Mouse (Mus musculus) thymus, adult 2 months (tissue): ENCODE data around the gene Ubtd1. TPM values are rescaled to one million over a fixed set of nuclear protein-coding genes. Genes with fewer than 3 reads are reported as not detected.

Experiments used
- DNase-seq: peaks from one replicate; pipeline ENCODE4 v3.0.0; 2021
- H3K27ac ChIP-seq: fragments of 200-500 bp; 2 replicates; pipeline ENCODE4 v1.5.1; 2012; ENCODE audit warnings: low read length, control low read depth; ENCODE audit not compliant: control insufficient read depth, insufficient read depth
- H3K27me3 ChIP-seq: fragments of 200-500 bp; 2 replicates; pipeline ENCODE4 v1.6.1; 2012; ENCODE audit warnings: mild to moderate bottlenecking, low read length, moderate library complexity, mixed read lengths; ENCODE audit not compliant: control insufficient read depth, insufficient read depth
- H3K36me3 ChIP-seq: fragments of 200-500 bp; 2 replicates; pipeline ENCODE4 v1.6.1; 2012; ENCODE audit warnings: mild to moderate bottlenecking, low read length, moderate library complexity; ENCODE audit not compliant: control insufficient read depth, insufficient read depth
- H3K4me1 ChIP-seq: fragments of 200-500 bp; replicated peaks from 2 replicates; pipeline ENCODE4 v1.6.1; 2012; ENCODE audit warnings: low read length; ENCODE audit not compliant: control insufficient read depth, insufficient read depth
- H3K4me3 ChIP-seq: fragments of 200-500 bp; 2 replicates; pipeline ENCODE4 v1.5.1; 2012; ENCODE audit warnings: mild to moderate bottlenecking, low read length, control low read depth, moderate library complexity; ENCODE audit not compliant: control insufficient read depth, insufficient read depth
- CTCF ChIP-seq: fragments of 200-500 bp; IDR thresholded peaks from 2 replicates; pipeline ENCODE4 v1.5.1; 2012; ENCODE audit warnings: mild to moderate bottlenecking, control low read depth, low read length, moderate library complexity, borderline replicate concordance; ENCODE audit not compliant: control insufficient read depth, poor library complexity, insufficient read depth; ENCODE audit errors: extremely low read depth
- POLR2A ChIP-seq: fragments of 200-500 bp; IDR thresholded peaks from 2 replicates; pipeline ENCODE4 v1.6.1; 2012; ENCODE audit warnings: mild to moderate bottlenecking, low read length, control low read depth, moderate library complexity; ENCODE audit not compliant: control insufficient read depth, poor library complexity, insufficient read depth; ENCODE audit errors: extremely low read depth
- WGBS: fragments of 180-500 bp; shearing (Covaris S2); methylation state at CpG from one replicate; pipeline ENCODE4 v1.1.7; 2018; 5-methylcytosine and 5-hydroxymethylcytosine counted together
- polyA plus RNA-seq: library from polyadenylated mRNA; depleted of rRNA; stranded (reverse); fragments of >200 nt; gene quantifications from 2 replicates; pipeline ENCODE4 v1.2.3, GENCODE M21; 2012

Gene Ubtd1
- polyA plus RNA-seq, 1 experiment = 36.9 TPM

GRCm38 (mm10) chr19:42016251-42016650 is 34.7 kb downstream of the Ubtd1 start:
- TF ChIP-seq POLR2A = no peak
- TF ChIP-seq CTCF = no peak
- H3K4me1 ChIP-seq = peaks cover 31% of the 10 kb centered on the region
- 86% methylated on average over 4 of the region's 4 CpGs for WGBS
- H3K27ac ChIP-seq = no peak overlapping the region
- H3K4me3 ChIP-seq = no peak overlapping the region
- H3K36me3 ChIP-seq = no peaks in the 10 kb centered on the region
- no peak for DNase-seq
- no peaks in the 10 kb centered on the region for H3K27me3 ChIP-seq

DNA sequence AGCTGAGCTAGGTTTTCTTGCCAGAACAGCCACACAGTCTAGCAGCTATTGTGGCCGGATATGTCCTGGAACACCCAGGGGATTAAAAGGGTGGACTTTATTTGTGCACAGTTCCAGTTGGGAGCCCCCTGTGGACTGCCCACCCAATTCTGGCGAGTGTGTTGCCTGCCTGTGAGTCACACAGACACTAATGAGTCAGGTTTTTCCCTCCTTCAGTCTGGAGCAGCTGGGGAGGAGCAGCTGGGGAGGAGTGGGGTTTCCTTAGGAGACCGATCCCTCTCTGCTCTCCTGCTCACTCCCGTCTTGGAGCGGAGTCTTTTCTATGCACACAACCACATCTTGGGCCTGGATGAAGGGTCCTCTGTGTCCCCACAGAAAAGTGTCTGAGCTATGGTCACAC is 35.3 kb downstream of the Ubtd1 start:
- Histone ChIP-seq H3K4me1 (peaks cover 30% of the 10 kb centered on the region), H3K36me3 (no peaks in the 10 kb centered on the region), H3K27me3 (no peaks in the 10 kb centered on the region), H3K4me3 (no peak overlapping the region), H3K27ac (no peak overlapping the region)
- 93% methylated on average over 5 of the region's 5 CpGs for WGBS
- TF ChIP-seq POLR2A = no peak
- TF ChIP-seq CTCF = no peak
- no peak for DNase-seq

DNA sequence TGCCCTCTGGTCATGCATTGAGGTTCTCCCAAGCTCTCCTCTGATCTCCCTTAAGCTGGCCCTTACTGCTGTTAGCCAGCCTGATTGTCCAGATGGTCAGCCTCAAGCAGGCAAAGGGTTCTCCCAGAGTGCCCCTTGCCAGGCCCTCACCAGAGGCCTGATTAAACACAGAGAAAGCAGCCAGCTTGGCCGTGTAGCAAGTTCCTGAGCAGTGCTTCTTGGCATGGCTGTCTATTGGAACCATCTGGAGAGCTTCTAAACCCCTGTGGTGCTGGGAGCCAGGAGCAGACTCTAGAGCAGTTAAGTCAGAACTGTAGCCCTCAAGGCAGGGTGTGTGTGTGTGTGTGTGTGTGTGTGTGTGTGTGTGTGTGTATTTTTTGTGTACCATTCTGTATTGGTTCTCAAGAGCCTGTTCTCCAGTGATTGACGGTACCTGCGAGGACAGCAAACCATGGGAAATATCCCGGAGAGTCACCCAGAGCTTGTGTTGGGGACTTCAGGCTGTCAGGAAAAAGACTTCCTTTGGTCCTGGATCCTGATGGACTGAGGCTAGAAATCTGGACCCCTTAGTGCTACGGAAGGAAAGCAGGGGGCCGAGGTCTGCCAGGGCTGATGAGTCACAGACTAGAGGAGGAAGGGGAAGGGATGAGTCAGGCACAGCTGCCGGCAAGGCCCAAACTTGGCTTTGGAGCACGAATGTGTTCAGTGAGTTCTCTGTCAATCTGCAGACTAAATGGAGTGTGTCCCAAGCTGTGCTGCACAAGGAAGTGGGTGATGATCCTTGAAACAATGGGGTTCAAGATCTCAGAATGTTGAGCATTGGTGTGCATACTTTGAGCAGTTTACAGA is 36.1 kb downstream of the Ubtd1 start:
- H3K4me3 ChIP-seq = no peak overlapping the region
- DNase-seq = no peak
- H3K4me1 ChIP-seq = peaks cover 25% of the 10 kb centered on the region
- no peaks in the 10 kb centered on the region for H3K36me3 ChIP-seq
- no peak overlapping the region; the same call in 1 of the 2 replicates for H3K27ac ChIP-seq
- H3K27me3 ChIP-seq = no peaks in the 10 kb centered on the region
- WGBS = 74% methylated on average over 8 of the region's 8 CpGs
- no peak for TF ChIP-seq CTCF
- TF ChIP-seq POLR2A = no peak

DNA sequence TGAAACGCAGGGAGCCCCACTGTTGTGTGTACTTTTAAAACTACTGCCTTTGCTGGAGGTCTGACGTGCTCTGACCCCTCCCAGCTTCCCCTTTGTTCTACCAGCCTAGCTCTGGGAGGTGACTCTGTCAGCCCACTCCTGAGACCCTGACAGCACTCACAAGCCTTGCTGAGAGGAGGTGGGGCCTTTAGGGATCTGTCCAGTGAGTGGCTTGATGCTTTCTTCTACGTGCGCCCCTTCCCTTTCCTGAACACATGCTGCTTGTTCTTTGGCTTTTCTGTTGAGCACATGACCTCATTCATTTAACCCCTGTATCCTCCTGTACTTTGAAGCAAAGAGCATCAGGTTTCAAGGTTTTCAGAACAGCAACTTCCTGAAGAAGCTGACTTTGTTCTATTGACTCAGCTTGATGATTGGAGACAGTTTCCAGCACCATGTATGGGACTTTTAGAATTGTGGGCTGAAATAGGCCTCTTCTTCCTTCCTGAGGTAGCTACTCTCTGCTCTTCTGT is 37.5 kb downstream of the Ubtd1 start:
- Histone ChIP-seq H3K4me1 (peaks cover 28% of the 10 kb centered on the region), H3K36me3 (no peaks in the 10 kb centered on the region), H3K27me3 (no peaks in the 10 kb centered on the region), H3K4me3 (no peak overlapping the region), H3K27ac (peak overlapping the region; percentile 91)
- peak; percentile 33 for DNase-seq
- TF ChIP-seq CTCF (no peak), POLR2A (no peak)
- WGBS = 11% methylated on average over 4 of the region's 4 CpGs

DNA sequence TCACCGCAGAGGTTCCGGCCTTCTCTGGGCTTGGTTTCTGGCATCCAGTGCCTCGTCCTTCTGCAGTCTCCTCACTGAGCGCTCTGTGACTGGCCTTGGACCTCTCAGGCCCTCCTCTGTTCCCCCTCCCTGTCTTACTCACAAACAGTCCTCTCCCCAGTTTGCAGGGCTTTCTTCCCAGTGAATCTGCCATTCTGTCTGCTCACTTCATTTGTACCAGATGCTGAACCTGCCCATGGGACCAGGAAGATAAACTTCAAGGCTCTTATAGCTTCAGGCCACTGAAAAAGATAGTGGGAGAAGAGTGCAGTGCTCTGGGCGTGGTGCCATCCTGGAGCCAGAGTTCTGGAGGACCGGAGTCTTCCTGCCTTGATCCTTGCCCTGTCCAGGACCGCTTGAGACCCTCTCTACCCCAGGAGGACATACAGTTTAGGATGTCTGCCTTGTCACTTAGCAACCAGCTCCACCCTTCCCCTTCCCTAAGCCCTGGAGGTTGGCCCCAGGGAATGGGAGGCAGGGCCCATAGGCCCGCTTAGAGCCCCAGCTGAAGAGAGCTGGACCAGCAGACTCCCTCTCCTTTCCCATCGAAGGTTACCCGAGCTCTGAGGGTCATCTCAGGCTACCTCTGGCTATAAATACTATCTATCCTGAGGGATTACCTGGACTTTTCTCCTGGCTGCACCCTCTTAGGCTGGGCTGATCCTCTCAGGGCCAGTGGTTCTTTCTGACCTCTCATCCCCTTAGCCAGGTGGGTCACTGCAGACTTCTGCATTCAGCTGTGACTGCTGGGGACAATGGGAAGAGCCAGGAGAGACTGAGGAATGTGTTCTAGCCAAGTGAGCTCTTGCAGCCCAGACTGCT is 40.3 kb downstream of the Ubtd1 start:
- Histone ChIP-seq H3K36me3 (no peaks in the 10 kb centered on the region), H3K4me1 (peaks cover 22% of the 10 kb centered on the region), H3K27ac (no peak overlapping the region), H3K4me3 (no peak overlapping the region), H3K27me3 (no peaks in the 10 kb centered on the region)
- 92% methylated on average over 10 of the region's 10 CpGs for WGBS
- no peak for TF ChIP-seq POLR2A
- no peak for TF ChIP-seq CTCF
- no peak for DNase-seq

DNA sequence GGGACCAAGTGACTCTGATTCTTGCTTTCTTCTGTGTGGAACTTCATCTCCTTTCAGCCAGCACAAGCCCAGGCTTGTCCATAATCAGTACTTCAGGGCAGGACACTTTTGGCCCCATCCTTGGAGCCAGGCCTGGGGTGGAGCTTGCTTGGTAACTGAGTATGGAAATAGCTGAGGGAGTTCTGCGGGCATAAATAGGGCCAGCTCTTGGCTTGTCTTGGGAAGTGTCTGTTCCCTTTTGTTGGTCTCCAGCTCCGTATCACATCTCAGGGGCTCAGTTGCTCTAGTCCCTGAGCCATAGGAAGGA is 40.9 kb downstream of the Ubtd1 start:
- H3K4me3 ChIP-seq = no peak overlapping the region
- no peak overlapping the region for H3K27ac ChIP-seq
- DNase-seq = no peak
- H3K4me1 ChIP-seq = peaks cover 20% of the 10 kb centered on the region
- WGBS = 93% methylated on average over 2 of the region's 2 CpGs
- no peaks in the 10 kb centered on the region for H3K27me3 ChIP-seq
- no peak for TF ChIP-seq CTCF
- no peak for TF ChIP-seq POLR2A
- H3K36me3 ChIP-seq = no peaks in the 10 kb centered on the region

- no peak overlapping the region for H3K4me3 ChIP-seq
These were observed 44.6 kb downstream of the Ubtd1 start for GRCm38 (mm10) chr19:42026158-42026557.

More at GRCm38 (mm10) chr19:42026158-42026557, 44.6 kb downstream of the Ubtd1 start:
- TF ChIP-seq POLR2A (no peak), CTCF (peak; percentile 87; the same call in 1 of the 2 replicates)
- Histone ChIP-seq H3K4me1 (0 out of 2 replicates have a peak, but pooled peaks cover 3% of the 10 kb centered on the region), H3K36me3 (no peaks in the 10 kb centered on the region), H3K27ac (no peak overlapping the region), H3K27me3 (no peaks in the 10 kb centered on the region)
- peak; percentile 78 for DNase-seq
- 12% methylated on average over 5 of the region's 5 CpGs for WGBS
